Mouse (Mus musculus) cerebellum, postnatal 14 days (tissue): ENCODE results near the gene Cxcl3.

ENCODE experiments used
- DNase-seq, 2 experiments: peaks; one replicate each; pipeline ENCODE4 v3.0.0; 2021; ENCODE audit warnings: mixed read lengths in 2 of 2

Gene Cxcl3

DNA sequence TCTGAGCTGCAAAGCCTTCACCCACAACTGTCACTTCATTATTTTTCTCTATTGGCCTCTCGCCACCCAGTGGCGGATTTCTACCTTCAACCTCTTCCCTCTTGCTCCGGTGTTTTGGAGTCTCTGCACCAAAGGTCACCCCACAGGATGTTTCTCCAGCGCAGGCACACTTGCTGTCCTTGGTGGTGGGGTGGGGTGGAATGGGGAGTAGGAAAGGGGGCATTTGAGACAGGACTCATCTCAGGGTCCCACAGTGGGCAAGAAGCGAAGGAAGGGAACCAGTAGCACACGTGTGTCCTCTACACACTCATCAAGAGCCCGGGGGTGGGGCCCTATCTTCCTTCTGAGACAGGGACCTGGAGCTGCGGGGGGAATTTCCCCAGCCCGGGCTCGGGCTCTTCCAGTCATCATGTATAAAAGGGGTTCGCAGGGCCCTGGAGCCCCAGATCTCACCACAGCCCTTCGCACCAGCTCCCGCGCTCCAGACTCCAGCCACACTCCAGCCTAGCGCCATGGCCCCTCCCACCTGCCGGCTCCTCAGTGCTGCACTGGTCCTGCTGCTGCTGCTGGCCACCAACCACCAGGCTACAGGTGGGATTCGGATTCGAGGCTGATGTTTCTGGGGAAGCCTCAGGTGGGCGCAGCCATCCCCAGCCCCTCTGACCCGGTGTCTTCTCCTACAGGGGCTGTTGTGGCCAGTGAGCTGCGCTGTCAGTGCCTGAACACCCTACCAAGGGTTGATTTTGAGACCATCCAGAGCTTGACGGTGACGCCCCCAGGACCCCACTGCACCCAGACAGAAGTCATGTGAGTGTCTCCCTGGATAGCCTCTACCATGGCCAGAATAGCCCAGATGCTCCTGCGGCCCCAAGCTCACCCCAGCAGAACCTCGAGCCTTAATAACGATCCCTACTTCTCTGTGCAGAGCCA lies at the start of gene Cxcl3:
Gene Cxcl3, plus strand, starts transcription at position 445 of the 930 bp plus-strand sequence.
- peak; percentile 57 to 59 for DNase-seq

DNA sequence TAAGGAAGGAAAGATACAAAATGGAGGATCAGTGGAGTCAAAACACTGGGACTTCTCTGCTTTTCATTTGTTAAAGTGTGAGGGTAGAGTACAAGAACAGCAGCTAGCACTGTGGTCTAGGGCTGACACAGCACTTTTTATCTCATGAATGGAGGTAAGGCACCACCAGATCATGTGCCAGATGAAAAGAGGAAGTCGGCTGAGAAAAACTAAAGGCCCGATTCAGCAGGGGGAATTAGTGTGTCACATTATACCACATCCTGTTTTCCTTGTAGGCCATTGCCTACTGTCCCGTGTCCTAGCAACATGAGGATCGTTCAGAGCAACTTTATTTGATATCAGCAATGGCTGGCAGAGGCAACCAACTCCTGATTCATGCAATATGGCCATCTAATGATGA lies 43.9 kb upstream of the Cxcl3 start:
- DNase-seq = no peak

DNA sequence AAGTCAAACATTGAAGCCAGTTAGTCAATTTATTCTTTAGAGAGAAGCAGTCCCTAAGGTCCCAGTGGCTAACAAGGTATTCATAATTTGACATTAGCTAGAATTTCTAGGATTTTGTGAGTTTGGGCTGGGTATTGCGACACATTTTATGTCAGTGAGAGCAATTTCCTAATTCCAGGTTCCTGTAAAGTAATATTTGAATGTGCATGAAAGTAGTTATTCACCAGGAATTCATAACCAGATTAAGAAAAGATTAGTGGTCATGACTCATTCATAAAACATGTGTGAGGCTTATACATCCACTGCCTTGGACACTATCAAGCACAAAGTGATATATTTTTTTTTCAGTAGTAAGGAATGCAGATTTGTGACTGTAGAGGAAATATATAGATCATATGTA lies 32.0 kb upstream of the Cxcl3 start:
- DNase-seq = no peak

DNA sequence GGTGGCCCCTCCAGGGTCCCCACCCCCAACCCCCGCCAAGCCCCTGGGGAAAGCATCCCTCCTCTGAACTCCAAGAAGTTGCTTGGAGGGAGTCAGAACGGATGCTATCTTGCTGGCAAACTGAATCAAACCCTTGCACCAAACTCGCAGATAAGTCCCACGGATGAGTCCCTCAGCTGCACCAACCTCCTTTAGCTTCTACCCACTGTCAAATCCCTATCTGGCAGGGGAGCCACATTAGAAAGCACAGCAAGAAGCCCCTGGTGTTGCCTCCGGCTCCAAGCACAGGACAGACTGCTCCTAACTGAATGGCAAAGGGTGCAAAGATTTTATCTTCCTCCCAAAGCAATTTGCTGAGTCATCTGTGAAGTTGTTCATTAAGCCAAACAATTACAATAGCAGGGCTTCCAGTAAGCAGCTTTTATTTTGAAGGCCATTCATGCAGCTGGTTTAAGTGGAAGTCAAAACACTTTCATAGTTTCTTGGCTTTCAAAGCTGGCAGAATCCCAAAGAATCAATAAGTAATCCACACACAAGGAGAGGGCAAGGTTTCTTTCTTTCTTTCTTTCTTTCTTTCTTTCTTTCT lies 27.8 kb upstream of the Cxcl3 start:
- DNase-seq = no peak

DNA sequence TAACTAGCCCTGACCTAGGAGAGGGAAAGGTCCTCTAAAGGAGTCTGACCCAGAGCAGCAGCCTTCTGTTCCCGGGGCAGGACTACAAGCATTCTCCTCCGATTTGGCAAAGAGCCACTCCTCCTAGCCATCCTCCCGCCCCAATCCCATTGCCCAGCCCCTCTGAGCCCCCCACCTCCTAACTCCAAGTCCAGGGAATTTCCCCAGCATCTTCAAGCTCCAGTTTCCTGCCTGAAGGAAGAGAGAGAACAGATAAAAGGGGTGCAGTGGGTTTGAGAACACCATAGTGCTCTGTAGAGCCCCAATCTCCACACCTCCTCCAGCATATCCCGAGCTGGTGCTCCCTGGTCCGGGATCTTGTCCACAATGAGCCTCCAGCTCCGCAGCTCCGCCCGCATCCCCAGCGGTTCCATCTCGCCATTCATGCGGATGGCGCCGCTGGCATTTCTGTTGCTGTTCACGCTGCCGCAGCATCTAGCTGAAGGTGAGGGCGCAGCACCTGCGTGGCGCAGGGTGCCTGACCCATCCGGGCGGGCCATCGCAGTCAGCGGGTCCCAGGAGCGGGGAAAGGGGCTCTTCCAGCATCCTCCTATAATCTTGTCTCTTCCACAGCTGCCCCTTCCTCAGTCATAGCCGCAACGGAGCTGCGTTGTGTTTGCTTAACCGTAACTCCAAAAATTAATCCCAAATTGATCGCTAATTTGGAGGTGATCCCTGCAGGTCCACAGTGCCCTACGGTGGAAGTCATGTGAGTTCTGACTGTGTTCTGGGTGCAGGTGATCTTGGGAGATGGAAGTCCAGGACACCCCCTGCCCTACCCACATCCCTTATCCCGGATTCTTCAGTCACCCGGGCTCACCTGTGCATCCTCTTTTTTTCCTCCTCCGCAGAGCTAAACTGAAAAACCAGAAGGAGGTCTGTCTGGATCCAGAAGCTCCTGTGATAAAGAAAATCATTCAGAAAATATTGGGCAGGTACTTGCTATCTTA lies 26.5 kb upstream of the Cxcl3 start, which contains the start of gene Cxcl5:
Gene Cxcl5, plus strand, starts transcription at position 284 of the 989 bp plus-strand sequence.
- DNase-seq = peak; percentile 39 to 42

DNA sequence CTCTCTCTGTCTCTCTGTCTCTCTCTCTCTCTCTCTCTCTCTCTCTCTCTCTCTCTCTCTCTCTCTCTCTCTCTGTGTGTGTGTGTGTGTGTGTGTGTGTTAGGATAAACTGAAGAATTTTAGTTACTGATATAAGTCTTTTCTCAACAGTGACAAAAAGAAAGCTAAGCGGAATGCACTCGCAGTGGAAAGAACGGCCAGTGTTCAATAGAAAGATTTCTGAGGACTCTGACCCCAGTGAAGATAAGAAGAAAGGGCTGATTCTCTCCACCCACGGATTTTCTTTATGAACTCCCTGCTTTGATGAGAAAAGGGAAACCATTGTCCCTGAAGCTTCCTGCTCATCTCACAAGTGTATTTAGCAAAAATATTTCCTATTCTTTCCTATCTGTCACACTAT lies 25.6 kb upstream of the Cxcl3 start:
- no peak for DNase-seq

DNA sequence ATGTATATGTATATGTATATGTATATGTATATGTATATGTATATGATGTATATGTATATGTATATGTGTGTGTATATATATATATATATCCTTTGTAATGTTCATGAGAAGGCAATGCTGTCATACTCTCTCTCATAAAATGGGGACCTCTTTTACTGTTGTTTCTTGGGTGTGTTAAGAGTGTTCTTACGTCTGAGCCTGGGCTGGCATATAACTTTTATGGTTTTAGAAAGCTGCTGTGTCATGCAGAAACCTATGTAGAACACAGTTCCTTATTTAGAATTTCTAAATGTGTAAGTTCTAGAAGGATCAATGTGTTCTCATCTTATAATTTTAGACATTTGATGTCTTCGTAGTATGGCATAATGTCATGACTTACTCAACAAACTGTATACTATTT lies 25.1 kb upstream of the Cxcl3 start:
- DNase-seq = no peak

DNA sequence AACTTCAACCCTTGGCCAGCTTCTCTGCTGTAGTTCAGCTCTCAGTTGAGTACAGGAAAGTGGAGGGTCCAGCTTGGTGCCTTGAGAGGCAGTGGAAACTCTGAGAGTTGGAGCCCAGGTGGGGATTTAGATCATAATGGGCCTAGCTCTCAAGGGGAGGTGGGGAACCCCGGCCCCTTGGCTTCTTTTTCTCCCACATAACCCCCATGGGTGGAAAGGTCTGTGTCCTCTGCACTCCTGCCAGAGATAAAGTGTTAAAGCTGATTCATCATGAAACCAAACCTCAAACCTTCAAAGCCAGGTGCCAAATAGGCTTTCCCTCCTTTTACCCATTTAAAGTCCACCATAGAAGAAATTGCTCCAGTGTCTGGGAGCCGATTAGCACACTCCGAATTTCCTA lies 24.1 kb upstream of the Cxcl3 start:
- DNase-seq = no peak

DNA sequence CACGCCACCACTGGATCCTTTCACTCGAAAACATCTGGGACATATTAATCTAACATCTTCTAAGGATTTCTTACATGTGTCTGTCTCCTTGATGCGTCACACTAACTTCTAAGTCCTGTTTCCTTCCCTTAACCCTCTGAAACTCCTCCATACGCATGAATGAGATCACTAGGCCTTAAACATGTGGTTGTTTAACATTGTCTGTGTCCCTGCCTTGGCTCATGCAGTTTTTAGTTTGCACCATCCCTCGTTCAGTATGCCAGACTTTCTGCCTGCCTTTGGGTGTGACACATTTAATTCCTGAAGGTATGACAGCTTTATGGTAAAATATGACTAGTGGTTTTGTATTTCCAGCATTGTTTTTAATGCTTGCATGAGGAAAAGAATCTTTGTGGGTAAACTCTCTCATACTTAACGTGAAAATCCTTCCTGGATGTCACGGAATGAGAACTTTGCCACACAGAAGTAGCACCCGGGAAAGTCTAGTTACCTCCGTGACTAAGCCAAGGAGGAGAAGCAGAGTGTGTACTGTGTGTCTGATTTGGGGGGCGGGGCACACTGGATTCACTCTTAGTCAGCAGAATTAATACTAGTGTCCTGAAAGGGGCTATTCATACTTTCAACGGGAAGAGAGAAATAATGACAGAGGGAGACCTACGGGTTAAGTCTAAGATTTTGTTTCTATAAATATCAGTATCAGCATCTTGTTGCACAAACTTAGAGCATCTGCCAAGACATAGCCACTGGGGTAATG lies 21.8 kb upstream of the Cxcl3 start:
- DNase-seq = no peak

DNA sequence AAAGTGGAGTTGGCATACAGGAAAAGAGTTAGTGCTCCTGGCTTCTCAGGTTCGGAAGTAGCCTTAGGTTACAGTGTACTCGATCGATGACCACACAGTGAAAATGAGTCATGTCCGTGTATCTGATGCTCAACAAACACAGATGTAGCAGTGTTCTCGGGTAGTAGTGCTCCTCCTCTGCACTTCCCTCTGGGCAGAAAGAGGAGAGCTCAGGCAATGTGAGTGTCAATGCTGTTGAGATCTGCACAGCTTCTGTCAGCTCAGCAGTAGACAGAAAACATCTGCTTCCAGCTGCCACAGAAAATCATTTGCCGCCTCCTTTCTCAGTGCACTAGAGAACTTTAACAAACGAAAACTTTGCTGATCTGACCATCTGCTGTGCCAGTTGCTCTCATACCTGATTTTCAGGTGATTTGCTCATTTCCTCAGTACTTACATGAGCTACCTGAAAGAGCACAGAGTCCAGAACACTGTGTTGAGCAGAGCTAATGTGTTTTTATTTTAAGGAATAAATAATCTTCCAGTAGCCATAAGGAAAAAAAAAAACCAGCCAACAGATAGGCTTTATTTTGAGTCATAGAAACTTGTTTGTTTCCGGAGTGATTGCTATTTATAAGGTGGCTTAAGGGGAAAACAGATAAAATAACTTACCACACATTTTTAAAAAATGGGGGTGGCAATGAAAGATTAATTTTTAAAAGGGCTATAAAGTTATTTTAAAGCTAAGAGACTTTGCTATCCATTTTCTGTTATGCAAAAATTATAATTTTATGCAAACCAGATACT lies 19.9 kb upstream of the Cxcl3 start:
- no peak for DNase-seq

DNA sequence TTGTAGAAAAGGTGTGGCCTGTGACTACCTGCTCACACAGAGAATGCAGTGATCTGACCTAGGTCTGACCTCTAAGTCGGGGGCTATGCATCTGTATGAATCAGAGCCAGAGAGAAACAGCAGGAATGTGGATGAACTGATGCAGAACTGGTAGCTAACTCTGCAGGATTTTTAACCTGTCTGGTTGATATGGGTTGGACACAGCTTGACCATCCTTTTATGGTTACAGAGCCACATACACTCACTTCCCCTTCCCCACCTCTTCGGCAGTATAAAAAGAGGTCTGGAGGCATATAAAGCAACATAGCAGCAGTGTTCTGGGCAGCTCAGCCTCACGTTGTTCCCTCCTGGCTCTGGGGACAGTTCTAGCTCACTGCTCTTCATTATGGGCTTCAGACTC lies 17.7 kb upstream of the Cxcl3 start, which contains the start of gene Ppbp:
Gene Ppbp, plus strand, starts transcription at position 301 of the 400 bp plus-strand sequence.
- DNase-seq = no peak

DNA sequence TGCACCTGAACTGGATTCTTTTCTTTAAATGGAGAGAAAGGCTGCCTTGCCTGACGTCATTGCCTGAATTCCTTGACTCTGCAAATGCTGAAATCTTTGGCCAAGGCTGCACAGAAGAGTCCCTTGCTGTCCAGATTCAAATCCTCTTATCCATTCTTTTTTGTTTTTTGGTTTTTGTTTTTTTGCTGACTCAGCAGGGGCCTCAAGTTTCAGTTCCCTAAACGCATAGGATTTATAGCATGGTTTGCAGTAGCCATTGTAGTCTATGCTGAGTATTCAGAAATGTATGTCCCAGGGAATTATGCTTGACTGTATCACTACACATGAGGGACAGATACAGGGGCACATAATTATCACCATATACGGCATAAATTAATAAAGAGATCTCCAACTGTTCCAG lies 14.5 kb upstream of the Cxcl3 start:
- DNase-seq = no peak

DNA sequence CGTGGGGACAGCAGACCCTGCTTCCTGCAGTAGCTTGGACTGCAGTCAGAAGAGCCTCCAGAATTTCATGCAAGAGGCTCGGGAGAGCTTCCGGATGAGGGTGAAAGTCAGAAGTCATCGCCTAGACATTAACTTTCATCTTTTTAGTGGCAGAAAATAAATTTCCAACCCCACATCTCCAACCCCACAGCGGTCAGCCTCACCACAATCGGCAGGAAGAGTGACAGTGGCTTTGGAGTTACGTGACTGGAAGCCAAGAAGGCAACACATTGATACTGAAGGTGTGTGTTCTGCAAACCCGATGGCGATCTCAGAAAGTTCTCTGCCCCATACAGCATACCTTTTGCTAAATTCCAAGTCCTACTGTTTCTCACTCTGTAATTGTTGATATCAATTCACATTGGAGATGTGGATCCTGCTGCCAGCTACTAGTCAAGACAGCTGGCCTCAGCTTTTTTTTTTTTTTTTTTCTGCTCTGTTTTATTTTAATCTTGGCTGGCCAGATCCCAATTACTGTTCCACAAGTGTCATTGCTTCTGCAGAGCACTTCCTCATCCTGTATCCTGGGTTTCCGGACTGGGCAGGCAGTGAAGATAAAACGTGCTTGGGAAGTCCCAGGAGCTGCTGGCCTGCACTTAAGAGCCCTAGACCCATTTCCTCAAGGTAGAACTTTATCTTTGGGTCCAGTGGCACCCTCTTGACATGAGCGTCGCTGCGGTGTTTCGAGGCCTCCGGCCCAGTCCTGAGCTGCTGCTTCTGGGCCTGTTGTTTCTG lies 13.8 kb upstream of the Cxcl3 start, which contains the start of gene Pf4:
Gene Pf4, plus strand, starts transcription at position 556 of the 774 bp plus-strand sequence.
- DNase-seq = no peak

DNA sequence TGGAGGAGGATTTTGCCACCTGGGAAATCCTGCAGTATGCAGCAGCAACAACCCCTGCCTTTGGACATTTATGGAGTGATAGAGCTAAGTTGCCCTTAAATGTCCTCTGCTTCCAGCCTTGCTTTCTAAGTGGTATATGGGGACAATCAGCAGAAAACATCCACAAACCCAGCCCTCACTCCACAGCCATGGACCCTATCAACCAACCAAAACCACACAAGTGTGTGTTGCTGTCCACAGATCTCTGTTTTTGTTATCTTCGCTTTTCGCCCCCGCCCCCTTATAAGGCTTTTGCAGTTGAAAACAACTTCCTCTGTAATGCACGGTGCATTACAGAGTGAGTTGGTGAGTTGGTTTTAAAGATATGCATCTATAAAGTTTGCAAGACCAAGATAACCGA lies 10.3 kb upstream of the Cxcl3 start:
- no peak for DNase-seq

DNA sequence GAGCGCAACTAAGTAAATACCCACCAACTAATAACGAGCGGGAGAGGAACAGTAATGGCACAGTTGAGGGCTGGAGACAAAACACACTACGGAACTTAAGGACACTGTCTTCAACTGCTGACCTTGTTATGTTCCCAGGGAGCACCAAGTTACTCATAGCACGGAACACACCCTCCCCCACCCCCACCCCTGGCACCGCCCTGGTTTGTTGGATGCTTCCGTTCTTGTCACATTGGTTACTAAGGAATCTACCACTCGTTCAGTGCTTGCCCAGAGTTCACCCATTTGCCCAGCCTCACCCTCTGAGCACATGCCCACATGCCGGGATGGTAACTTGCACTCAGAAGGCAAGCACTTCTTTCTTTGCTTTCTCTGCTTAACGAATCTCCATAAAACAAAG lies 8.3 kb upstream of the Cxcl3 start:
- no peak for DNase-seq

DNA sequence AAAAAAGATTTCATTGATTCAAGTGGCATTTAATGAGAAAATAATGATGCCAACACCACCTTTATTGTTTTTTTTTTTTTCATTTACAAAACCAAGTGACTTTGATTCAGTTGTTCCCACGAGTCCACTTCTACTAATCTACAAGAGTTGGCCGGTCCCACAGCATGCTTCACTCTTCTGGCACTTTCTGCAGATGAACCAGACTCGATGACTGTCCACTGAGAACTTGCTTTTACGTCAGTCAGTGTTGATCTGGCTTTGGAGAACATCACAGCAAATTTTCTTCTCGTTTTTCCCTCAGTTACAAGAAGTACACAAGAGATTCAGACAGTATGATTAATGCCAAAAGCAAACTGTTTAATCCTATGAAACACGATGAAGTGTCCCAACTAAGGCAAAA lies 7.0 kb upstream of the Cxcl3 start:
- DNase-seq = no peak

DNA sequence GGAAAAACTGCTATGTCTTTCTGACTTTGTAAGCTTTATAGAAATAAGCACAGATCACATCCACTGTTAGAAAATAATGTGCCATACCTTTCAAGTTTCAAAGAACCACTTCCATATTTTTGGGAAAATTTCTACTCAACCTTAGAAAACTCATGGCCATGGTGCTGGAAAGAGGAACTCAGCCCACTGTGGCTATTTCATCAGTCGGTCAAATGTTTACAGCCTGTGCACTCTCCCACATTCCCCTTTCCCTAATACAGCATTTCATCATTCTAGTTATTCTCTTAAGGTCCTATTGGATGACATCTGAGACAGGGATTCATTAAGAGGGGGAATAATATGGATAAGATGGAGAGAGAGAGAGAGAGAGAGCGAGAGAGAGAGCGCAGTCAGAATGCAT lies 2.2 kb upstream of the Cxcl3 start:
- no peak for DNase-seq

DNA sequence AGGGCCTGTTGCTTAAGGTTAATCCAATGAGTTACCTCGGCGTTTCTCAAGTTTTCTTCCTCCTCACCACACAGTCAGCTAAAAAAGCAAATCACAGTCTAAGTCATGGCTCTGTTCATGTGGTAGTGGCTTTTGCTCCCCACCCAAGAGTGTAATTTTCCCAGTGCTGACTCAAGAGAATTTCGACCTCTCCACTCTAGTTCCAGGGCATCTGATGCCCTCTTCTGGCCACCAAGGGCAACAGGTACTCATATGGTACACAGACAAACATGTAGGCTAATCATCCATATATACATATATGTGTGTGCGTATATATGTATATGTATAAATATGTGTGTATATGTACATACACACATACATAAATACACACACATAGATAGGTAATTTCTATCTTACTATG lies 2.2 kb downstream of the Cxcl3 start:
- no peak for DNase-seq

DNA sequence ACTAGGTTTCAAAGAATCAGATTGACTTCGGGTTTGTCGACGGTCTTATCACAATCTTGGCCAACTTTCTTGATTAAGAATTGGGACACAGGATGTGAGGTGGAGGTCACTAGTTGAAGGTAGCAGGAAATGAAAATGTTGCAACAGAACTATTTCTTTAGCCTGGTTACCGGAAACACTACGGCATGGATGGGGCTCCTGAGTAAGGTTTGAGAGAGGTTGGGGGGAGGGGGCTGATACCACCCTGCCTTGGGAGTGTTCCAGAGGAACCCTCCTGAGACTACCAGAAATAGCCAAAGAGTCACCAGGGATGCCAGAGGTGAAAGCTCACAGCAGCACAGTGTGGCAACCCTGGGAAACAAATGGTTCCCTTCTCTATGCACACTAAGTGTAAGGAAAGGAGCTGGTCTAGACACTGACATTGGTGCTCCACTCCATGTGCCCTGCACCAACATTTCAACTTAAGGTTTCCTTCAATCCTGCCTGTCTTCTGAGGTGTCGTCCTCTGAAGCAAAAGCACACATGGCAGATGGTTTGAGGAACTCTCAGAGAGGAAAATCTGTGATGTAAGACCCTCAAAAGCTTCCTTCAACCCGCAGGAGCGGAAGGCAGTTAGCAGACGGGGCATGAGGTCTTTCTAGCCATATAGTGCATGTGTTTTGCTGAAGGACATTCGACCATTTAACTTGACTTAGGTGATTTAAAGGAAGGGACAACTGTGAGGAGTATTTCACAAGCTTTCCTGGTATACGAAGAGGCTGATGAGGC lies 3.6 kb downstream of the Cxcl3 start:
- DNase-seq = no peak

DNA sequence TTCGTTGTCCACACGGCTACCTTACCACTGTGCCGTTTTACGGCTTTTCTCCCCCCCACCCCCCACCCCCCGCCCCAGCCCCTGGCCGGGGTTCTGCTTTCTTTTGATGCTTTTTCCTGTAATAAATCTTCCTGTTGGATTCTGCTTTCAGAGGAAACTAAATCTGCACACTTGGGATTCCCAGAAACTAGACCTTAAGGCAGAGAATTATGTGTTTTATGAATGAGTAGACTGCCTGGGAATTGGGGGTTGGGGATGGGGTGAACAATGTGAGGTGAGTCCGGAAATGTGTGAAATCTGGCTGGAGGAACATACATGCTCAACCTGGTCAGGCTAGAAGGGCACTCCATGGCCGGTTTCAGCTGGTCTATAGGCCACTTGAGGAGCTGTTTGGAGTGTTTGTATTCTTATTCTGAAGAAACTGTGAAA lies 4.2 kb downstream of the Cxcl3 start:
- DNase-seq = no peak
